Mouse (Mus musculus): ENCODE measurements around the gene Chsy1. TPM values are rescaled to one million over a fixed set of nuclear protein-coding genes. Genes with fewer than 3 reads are reported as not detected.

The Chsy1 gene
- polyA plus RNA-seq, 1 experiment, result 8.2 TPM

GRCm38 (mm10) chr7:66176929-66177328, 67.6 kb downstream of the Chsy1 start:
- Histone ChIP-seq H3K4me3 (ENCODE audit: insufficient read depth, low read length) (no peak overlapping the region), H3K4me1 (ENCODE audit: control insufficient read depth, insufficient read depth, low read length) (no peaks in the 10 kb centered on the region), H3K27ac (ENCODE audit: insufficient read depth, low read length) (no peak overlapping the region)
- no peak for TF ChIP-seq CTCF (IDR thresholded peaks at IDR 0.05; ENCODE audit: extremely low read depth, insufficient read depth, low read length)
- TF ChIP-seq POLR2A (IDR thresholded peaks at IDR 0.05; ENCODE audit: extremely low read depth, insufficient read depth, low read length), result no peak

GRCm38 (mm10) chr7:66178101-66178500, 68.8 kb downstream of the Chsy1 start:
- H3K4me3 ChIP-seq (ENCODE audit: insufficient read depth, low read length), result no peak overlapping the region
- no peaks in the 10 kb centered on the region for H3K4me1 ChIP-seq (ENCODE audit: control insufficient read depth, insufficient read depth, low read length)
- TF ChIP-seq CTCF (IDR thresholded peaks at IDR 0.05; ENCODE audit: extremely low read depth, insufficient read depth, low read length) (no peak), POLR2A (IDR thresholded peaks at IDR 0.05; ENCODE audit: extremely low read depth, insufficient read depth, low read length) (no peak)
- no peak overlapping the region for H3K27ac ChIP-seq (ENCODE audit: insufficient read depth, low read length)

- Histone ChIP-seq H3K4me3 (ENCODE audit: insufficient read depth, low read length) (no peak overlapping the region), H3K27ac (ENCODE audit: insufficient read depth, low read length) (no peak overlapping the region), H3K4me1 (ENCODE audit: control insufficient read depth, insufficient read depth, low read length) (no peaks in the 10 kb centered on the region)
- no peak for TF ChIP-seq CTCF (IDR thresholded peaks at IDR 0.05; ENCODE audit: extremely low read depth, insufficient read depth, low read length)
- no peak for TF ChIP-seq POLR2A (IDR thresholded peaks at IDR 0.05; ENCODE audit: extremely low read depth, insufficient read depth, low read length)
Observed at GRCm38 (mm10) chr7:66179120-66179581, 69.8 kb downstream of the Chsy1 start.

- TF ChIP-seq POLR2A (IDR thresholded peaks at IDR 0.05; ENCODE audit: extremely low read depth, insufficient read depth, low read length), result no peak
- no peak for TF ChIP-seq CTCF (IDR thresholded peaks at IDR 0.05; ENCODE audit: extremely low read depth, insufficient read depth, low read length)
- H3K4me3 ChIP-seq (ENCODE audit: insufficient read depth, low read length), result no peak overlapping the region
- H3K27ac ChIP-seq (ENCODE audit: insufficient read depth, low read length), result no peak overlapping the region
- no peaks in the 10 kb centered on the region for H3K4me1 ChIP-seq (ENCODE audit: control insufficient read depth, insufficient read depth, low read length)
Observed at GRCm38 (mm10) chr7:66179711-66180110, 70.4 kb downstream of the Chsy1 start.

GRCm38 (mm10) chr7:66180260-66180659, 70.9 kb downstream of the Chsy1 start:
- Histone ChIP-seq H3K4me1 (ENCODE audit: control insufficient read depth, insufficient read depth, low read length) (no peaks in the 10 kb centered on the region), H3K27ac (ENCODE audit: insufficient read depth, low read length) (no peak overlapping the region), H3K4me3 (ENCODE audit: insufficient read depth, low read length) (no peak overlapping the region)
- TF ChIP-seq POLR2A (IDR thresholded peaks at IDR 0.05; ENCODE audit: extremely low read depth, insufficient read depth, low read length) (no peak), CTCF (IDR thresholded peaks at IDR 0.05; ENCODE audit: extremely low read depth, insufficient read depth, low read length) (no peak)

GRCm38 (mm10) chr7:66180711-66181365, 71.5 kb downstream of the Chsy1 start:
- TF ChIP-seq POLR2A (IDR thresholded peaks at IDR 0.05; ENCODE audit: extremely low read depth, insufficient read depth, low read length) (no peak), CTCF (IDR thresholded peaks at IDR 0.05; ENCODE audit: extremely low read depth, insufficient read depth, low read length) (no peak)
- H3K27ac ChIP-seq (ENCODE audit: insufficient read depth, low read length), result no peak overlapping the region
- no peak overlapping the region for H3K4me3 ChIP-seq (ENCODE audit: insufficient read depth, low read length)
- H3K4me1 ChIP-seq (ENCODE audit: control insufficient read depth, insufficient read depth, low read length), result no peaks in the 10 kb centered on the region

- TF ChIP-seq POLR2A (IDR thresholded peaks at IDR 0.05; ENCODE audit: extremely low read depth, insufficient read depth, low read length) (no peak), CTCF (IDR thresholded peaks at IDR 0.05; ENCODE audit: extremely low read depth, insufficient read depth, low read length) (no peak)
- Histone ChIP-seq H3K4me1 (ENCODE audit: control insufficient read depth, insufficient read depth, low read length) (no peaks in the 10 kb centered on the region), H3K27ac (ENCODE audit: insufficient read depth, low read length) (no peak overlapping the region), H3K4me3 (ENCODE audit: insufficient read depth, low read length) (no peak overlapping the region)
Observed at GRCm38 (mm10) chr7:66182075-66182715, 72.9 kb downstream of the Chsy1 start.

GRCm38 (mm10) chr7:66183404-66183803, 74.1 kb downstream of the Chsy1 start:
- H3K27ac ChIP-seq (ENCODE audit: insufficient read depth, low read length), result no peak overlapping the region
- H3K4me3 ChIP-seq (ENCODE audit: insufficient read depth, low read length), result no peak overlapping the region
- TF ChIP-seq POLR2A (IDR thresholded peaks at IDR 0.05; ENCODE audit: extremely low read depth, insufficient read depth, low read length) (no peak), CTCF (IDR thresholded peaks at IDR 0.05; ENCODE audit: extremely low read depth, insufficient read depth, low read length) (no peak)
- H3K4me1 ChIP-seq (ENCODE audit: control insufficient read depth, insufficient read depth, low read length), result no peaks in the 10 kb centered on the region

- Histone ChIP-seq H3K27ac (ENCODE audit: insufficient read depth, low read length) (no peak overlapping the region), H3K4me1 (ENCODE audit: control insufficient read depth, insufficient read depth, low read length) (no peaks in the 10 kb centered on the region), H3K4me3 (ENCODE audit: insufficient read depth, low read length) (no peak overlapping the region)
- TF ChIP-seq POLR2A (IDR thresholded peaks at IDR 0.05; ENCODE audit: extremely low read depth, insufficient read depth, low read length), result no peak
Observed at GRCm38 (mm10) chr7:66184026-66184425, 74.7 kb downstream of the Chsy1 start.

- no peak overlapping the region for H3K27ac ChIP-seq (ENCODE audit: insufficient read depth, low read length)
- no peak overlapping the region for H3K4me3 ChIP-seq (ENCODE audit: insufficient read depth, low read length)
- H3K4me1 ChIP-seq (ENCODE audit: control insufficient read depth, insufficient read depth, low read length), result no peaks in the 10 kb centered on the region
- TF ChIP-seq CTCF (IDR thresholded peaks at IDR 0.05; ENCODE audit: extremely low read depth, insufficient read depth, low read length) (no peak), POLR2A (IDR thresholded peaks at IDR 0.05; ENCODE audit: extremely low read depth, insufficient read depth, low read length) (no peak)
Observed at GRCm38 (mm10) chr7:66185370-66185769, 76.1 kb downstream of the Chsy1 start.
